Mouse (Mus musculus) frontal cortex, adult (tissue): ENCODE measurements around the gene Pdia2.
"Not testable (repeated sequence)": the region's sequence is repeated elsewhere in the genome, so short reads cannot be mapped to it uniquely, and the experiment has no call there.

Experiments
- ATAC-seq: cut with Nextera tagmentation; 2 replicates; pipeline ENCODE4 v1.9.2; 2017; ENCODE audit warnings: mild to moderate bottlenecking, moderate library complexity, mixed read lengths; ENCODE audit not compliant: low TSS enrichment

The Pdia2 gene

GRCm38 (mm10) chr17:26200831-26201705 is 2.2 kb upstream of the Pdia2 start:
- ATAC-seq, result peak; percentile 24; the same call in 1 of the 2 replicates

DNA sequence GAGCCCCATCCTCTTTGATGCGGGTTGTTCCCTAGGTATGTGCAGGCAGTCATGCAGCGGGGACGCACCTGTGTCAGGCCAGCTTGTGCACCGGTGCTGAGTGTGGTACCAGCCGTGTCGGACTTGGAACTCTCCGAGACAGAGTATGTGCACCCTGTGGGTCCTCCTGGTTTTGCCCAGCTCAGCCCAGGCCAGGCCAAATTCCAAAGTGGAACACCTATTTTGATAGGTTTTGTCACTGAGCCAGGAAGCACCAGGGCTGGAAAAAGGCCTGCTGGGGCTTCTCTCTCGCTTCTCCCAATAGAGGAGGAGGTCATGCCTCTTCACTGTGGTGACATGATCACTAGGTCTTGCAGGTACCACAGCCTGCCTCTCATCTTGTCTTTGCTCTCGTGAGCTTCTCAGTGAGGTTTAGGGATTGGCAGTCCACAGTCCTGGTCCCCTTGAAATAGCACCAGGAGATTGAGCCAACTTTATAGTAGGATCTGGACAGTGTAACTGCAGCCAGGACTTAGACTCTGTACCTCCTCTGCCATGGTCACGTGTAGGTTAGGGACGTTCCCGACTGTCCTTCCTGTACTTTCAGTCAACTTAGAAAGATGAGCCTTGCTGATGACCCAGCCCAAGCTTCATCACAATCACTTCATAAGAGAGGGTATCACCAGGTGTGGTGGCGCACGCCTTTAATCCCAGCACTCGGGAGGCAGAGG is 6.3 kb downstream of the Pdia2 start:
- ATAC-seq, result no peak

DNA sequence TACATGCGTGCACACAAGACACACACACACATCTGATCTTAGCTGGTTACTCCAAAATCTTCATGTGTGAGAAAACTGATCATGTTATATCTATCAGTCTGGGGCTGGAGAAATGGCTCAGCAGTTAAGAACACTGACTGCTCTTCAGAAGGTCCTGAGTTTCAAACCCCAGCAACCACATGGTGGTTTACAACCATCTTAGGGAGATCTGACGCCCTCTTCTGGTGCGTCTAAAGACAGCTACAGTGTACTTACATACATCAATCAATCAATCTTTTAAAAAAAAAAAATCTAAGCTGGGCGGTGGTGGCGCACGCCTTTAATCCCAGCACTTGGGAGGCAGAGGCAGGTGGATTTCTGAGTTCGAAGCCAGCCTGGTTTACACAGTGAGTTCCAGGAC is 7.4 kb downstream of the Pdia2 start:
- ATAC-seq, result not testable (repeated sequence)

- ATAC-seq, result no peak
Measured at GRCm38 (mm10) chr17:26188091-26188805, 10.6 kb downstream of the Pdia2 start.

GRCm38 (mm10) chr17:26187592-26187991 is 11.3 kb downstream of the Pdia2 start:
- no peak for ATAC-seq

GRCm38 (mm10) chr17:26181179-26181578 is 17.7 kb downstream of the Pdia2 start:
- peak; percentile 72 for ATAC-seq

DNA sequence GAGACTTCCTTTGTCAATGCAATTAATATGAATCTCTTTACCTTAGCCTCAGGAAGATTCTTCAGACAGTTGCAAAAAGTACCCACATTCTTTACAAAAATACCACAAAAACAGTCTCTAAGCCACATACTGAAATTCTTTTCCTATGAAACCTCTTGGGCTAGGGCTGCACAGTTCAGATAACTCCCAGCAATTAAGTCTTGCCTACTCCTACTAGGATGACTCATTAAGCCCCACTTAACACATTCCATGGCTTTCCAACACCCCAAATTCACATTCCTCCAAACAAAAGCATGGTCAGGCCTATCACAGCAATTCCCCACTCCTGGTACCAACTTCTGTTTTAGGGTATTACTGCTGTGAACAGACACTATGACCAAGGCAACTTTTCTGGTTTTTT is 20.3 kb downstream of the Pdia2 start:
- ATAC-seq, result no peak

DNA sequence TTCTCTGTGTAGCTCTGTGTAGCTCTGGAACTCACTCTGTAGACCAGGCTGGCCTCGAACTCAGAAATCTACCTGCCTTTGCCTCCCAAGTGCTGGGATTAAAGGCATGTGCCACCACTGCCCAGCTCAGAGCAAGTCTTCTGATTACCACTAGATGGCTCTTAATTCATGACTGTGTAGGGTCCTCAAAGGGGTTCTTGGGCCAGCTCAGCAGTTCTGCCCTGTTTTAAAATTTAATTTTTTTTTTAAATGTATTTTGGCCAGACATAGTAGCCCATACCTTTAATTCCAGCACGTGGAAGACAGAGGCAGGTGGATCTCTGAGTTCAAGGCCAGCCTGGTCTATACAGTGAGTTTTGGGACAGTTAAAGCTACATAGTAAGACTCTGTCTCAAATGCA is 23.6 kb downstream of the Pdia2 start:
- ATAC-seq, result not testable (repeated sequence)

GRCm38 (mm10) chr17:26168039-26168438 is 30.8 kb downstream of the Pdia2 start:
- no peak for ATAC-seq

- ATAC-seq, result no peak
Measured at GRCm38 (mm10) chr17:26162736-26163135, 36.2 kb downstream of the Pdia2 start.

DNA sequence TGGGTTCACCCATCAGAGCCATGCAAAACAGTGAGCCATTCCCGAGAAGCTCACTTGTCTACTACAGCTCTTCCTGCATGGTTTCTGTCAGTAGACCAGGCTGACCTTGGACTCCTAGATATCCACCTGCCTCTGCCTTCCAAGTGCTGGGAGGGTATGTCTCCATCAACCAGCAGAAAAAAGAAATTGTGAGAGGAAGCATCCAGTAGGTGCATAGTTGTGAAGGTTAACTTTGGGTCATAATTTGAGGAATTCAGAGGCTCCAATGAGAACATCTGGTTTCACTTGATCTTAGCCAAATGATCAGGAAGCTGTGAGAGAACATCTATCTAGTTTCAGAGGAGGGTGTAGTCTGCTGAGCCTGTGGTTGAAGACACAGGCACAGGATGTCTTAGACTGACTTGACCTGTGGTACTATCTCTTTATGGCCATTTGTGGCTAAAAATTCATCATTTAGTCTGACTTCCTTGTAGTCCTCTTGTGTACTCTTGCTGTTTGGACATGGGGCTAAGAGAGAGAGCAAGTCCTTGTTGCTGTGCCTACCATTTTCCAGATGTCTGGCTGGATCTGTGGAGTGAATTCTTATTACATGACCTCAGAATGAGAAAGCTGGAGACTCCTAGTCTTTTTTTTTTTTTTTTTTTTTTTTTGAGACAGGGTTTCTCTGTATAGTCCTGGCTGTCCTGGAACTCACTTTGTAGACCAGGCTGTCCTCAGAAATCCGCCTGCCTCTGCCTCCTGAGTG is 46.8 kb downstream of the Pdia2 start:
- no peak for ATAC-seq

- ATAC-seq, result no peak
Measured at GRCm38 (mm10) chr17:26149056-26149455, 49.8 kb downstream of the Pdia2 start.
